Mouse (Mus musculus) kidney, postnatal 10 days (tissue): Measurements from ENCODE around the gene 4930469K13Rik.
"Not testable (repeated sequence)": the region's sequence is repeated elsewhere in the genome, so short reads cannot be mapped to it uniquely, and the experiment has no call there.

Experiments used
- DNase-seq: peaks from one replicate; pipeline ENCODE4 v3.0.0; 2021; ENCODE audit warnings: mixed read lengths

The 4930469K13Rik gene

GRCm38 (mm10) chr11:34098422-34098821 is at the start of gene 4930469K13Rik:
4930469K13Rik (minus strand) TSS chr11:34098554.
- DNase-seq = no peak

- DNase-seq = no peak
Measured at GRCm38 (mm10) chr11:34146934-34147333, 48.6 kb upstream of the 4930469K13Rik start.

DNA sequence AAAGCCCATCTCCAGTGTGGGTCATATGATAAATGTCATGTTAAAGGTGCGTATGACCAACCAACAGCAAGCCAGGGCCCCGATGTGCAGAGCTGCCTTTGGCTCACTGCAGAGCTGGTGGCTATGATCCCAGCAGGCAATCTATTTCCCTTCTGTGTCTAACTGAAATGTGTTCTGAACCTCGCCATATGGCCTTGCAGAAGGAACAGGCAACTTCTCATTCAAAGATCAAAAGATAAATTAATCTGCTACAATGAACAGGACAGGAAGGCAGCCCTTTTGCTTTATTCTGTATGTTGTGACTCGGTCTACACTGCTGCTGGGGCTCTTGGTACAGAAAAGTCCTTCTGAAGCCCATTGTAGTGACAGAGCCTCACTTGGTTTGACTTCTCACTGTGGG is 46.1 kb upstream of the 4930469K13Rik start:
- DNase-seq = no peak

GRCm38 (mm10) chr11:34143984-34144383 is 45.6 kb upstream of the 4930469K13Rik start:
- no peak for DNase-seq

DNA sequence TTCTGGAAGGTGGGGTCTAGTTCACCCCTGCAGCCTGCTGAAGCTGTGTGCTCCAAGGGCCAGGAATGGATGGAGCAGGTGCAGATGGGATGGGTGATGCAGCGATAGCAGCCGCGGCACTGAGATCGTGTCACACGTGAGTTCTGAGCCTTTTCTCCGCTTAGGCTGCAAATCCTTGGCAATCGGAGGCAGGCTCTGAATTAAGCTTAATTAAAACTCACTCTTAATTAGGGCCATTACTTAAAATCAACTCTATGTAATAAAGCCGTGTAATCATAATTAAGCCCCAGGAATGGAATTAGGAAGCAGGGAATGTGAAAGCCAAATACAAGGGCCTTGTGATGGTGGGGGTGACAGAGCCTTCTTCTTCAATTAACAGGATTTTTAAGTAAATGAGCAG is 40.9 kb upstream of the 4930469K13Rik start:
- no peak for DNase-seq

- no peak for DNase-seq
Measured at GRCm38 (mm10) chr11:34128412-34128811, 30.1 kb upstream of the 4930469K13Rik start.

- not testable (repeated sequence) for DNase-seq
Measured at GRCm38 (mm10) chr11:34125727-34126126, 27.4 kb upstream of the 4930469K13Rik start.

- DNase-seq = no peak
Measured at GRCm38 (mm10) chr11:34124852-34125251, 26.5 kb upstream of the 4930469K13Rik start.

DNA sequence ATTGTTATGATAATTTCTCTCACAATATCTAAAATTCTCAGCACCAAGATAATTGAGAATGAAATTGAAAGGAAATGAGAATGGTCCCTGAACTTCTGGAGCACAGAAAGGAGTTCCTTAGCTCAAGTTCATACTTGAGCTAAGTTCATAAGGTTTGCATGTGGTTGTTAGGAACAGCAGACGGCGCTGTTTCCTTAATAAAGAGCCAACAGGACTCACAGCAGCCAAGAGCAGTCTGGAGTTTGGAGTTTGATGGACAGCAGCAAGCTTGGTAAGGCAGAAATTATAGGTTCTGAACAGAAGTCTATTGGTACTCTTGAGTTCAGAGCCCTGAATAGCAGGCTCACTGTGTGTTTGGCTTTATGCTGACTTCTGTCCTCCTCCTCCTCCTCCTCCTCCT is 24.8 kb upstream of the 4930469K13Rik start:
- peak; percentile 61 for DNase-seq

GRCm38 (mm10) chr11:34118319-34118718 is 20.0 kb upstream of the 4930469K13Rik start:
- no peak for DNase-seq

DNA sequence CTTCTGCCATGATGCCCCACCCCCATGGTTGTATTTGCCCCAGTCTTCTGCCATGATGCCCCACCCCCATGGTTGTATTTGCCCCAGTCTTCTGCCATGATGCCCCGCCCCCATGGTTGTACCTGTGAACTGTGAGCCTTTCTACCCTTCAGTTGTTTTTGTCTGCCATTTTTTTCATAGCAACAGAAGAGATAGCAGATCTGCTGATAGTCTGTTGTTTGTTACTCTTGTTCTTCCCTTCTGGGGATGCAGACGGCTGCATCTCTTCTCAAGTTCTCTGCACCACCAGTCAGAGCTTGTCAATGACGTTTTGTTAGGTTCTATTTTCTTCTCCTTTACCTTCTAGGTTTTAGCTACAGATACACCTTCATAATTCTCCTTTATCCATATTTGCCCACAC is 19.2 kb upstream of the 4930469K13Rik start:
- DNase-seq = no peak

- DNase-seq = peak; percentile 15
Measured at GRCm38 (mm10) chr11:34116572-34117135, 18.3 kb upstream of the 4930469K13Rik start.

GRCm38 (mm10) chr11:34113760-34114159 is 15.4 kb upstream of the 4930469K13Rik start:
- no peak for DNase-seq

- DNase-seq = no peak
Measured at GRCm38 (mm10) chr11:34112781-34113380, 14.5 kb upstream of the 4930469K13Rik start.

DNA sequence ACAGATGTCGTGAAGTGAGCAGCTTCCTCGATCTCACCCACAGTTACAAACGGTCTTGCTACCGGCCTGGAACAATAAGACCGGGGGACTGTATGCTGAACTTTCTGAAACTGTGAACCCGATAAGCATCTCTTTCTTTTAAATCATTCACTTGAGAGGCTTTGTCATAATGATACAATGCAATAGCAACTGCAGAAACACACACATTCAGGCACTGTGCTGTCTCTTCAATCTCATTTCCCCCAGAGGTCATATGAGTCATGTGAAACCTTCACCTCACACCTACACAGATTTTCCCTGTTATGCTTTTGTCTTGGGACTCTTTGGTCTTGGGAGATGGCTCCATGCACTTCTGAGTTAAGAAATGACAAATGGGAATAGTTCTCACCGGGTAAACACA is 13.6 kb upstream of the 4930469K13Rik start:
- DNase-seq = no peak

- no peak for DNase-seq
Measured at GRCm38 (mm10) chr11:34109260-34109659, 10.9 kb upstream of the 4930469K13Rik start.

- DNase-seq = no peak
Measured at GRCm38 (mm10) chr11:34104919-34105318, 6.6 kb upstream of the 4930469K13Rik start.

DNA sequence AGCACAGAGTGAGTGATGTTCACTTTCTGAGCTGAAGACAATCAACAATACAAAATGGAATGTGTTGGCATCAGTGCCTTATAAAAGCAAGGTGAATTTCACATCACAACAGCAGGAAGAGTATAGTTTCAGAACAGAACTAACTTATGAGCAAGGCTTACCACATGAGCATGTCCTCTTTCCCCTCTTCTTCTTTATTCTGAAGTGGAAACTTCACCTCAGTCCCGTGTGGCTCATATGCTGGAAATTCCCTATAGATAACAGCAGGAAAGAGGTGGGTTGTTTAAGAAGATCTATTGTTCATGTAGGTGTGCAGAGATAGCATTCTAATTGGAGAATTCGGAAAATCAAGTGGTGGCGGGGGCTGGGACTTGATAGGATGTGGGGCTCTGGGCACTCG is 3.5 kb upstream of the 4930469K13Rik start:
- no peak for DNase-seq

- no peak for DNase-seq
Measured at GRCm38 (mm10) chr11:34087064-34087463, 11.3 kb downstream of the 4930469K13Rik start.

- no peak for DNase-seq
Measured at GRCm38 (mm10) chr11:34086164-34086751, 12.1 kb downstream of the 4930469K13Rik start.

DNA sequence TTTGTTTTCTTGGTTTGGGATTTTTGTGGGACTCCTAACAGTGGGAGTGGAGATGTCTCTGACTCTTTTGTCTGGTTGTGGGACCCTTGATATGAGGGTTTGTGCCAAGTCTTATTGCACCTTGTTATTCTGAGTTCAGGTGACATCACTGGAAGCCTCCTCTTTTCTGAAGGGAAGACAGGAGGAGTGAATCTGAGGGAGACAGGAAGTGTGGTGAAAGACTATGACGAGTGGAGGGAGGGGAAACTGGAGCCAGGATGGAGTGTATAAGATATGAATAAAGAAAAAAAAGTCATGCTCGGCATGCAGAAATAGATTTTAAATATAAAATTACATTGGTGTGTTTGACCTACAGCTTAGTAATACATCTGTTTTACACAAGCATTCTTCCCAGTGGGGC is 13.7 kb downstream of the 4930469K13Rik start:
- no peak for DNase-seq

- DNase-seq = no peak
Measured at GRCm38 (mm10) chr11:34083795-34084194, 14.6 kb downstream of the 4930469K13Rik start.

GRCm38 (mm10) chr11:34079542-34080464 is 18.6 kb downstream of the 4930469K13Rik start:
- DNase-seq = peak; percentile 11
